Mouse (Mus musculus): Measurements from ENCODE around the gene Dock6.
"Not testable (repeated sequence)": the region's sequence is repeated elsewhere in the genome, so short reads cannot be mapped to it uniquely, and the experiment has no call there.

Gene Dock6

DNA sequence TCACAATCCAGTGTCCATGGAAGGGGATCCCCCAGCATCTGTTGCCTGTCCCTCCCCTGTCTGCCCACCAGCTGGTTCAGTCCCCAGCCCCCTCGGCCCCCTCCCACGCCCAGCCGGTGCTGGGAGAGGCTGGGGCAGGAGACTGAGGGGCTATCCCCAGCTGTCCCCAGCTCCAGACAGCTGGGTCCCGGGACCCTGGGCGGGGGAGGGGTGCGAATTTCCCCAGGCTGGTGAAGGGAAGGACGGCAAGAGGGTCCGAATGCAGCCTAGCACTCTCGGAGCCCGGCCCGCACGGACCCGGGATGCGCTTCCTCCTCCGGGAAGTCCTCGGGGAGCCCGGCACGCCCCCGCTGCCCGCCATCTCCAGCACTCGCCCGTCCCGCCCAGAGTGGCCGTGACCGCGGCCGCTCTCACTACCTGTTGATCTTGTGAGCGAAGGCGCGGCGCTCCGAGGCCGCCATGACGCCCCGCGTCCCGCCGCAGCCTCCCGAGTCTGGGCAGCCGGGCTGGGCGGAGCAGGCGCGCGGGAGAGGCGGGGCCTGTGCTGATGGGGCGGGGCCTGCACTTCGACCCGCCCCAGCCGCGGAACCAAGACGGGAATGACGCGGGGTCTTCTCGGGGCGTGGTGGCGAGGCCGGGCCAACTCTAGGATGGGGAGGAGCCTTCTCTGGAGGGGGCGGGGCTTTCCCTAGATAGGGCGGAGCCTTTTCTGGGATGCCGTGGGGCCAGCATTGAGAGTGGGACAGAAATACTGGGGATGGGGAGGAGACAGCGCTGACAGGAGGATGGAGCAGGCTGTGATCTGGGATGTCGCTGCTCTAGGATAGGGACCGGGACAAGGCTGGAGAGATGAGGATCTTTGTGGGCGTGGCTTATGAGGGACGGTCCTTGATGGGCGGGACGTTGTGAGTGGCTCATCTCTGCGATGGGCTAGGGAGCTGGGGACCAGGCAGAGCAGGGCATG, at the start of gene Dock6:
Gene Dock6, minus strand, starts transcription at position 508 of the 964 bp plus-strand sequence.
- DNase-seq, result peak; percentile 85 to 88

DNA sequence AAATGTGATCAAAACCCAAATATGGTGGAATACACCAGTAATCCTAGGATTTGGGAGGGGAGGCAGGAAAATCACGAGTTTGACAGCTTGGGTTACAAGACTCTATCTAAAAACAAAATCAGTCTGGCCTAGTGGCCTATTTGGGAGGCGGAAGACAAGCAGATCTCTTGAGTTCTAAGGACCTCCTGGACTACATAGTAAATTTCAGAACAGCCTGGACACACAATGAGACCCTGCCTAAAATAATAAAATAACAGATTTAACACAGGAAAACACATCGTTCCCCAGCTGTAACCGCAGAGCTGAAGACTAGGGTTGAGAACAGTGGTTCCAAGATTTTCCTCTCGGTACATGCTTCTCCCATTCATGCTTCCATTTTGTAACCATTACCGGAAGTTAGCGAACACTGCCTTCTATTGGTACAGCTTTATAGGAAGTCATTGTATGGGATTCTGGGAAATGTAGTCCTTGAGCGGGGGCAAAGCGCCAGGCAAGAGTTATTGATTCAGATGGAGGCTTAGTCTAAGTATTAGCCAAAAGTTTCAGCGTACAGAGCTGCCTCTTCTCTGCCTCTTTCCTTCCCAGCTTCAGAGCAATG, 48.9 kb upstream of the Dock6 start:
- DNase-seq, result peak; percentile 68 to 75

DNA sequence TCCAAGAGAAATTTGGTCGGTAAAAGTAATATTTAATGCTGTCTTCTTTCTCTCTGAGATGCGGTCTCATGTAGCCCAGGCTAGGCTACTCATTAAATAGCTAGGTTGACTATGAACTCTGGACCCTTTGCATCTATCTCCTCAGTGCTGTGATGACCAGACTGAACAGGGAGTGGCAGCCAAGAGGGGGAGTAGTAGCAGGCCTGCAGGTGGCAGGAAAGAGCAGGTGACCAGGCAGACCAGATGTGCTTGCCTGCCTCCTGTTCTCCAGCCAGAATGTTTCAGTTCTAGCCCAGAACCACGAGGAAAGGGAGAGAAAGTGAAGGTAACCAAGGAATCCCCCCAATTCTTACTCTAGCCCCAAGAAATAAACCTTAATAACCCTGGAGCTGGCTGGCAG, 36.8 kb upstream of the Dock6 start:
- no peak for DNase-seq

- no peak for DNase-seq
These were observed 24.2 kb upstream of the Dock6 start for GRCm38 (mm10) chr9:21876601-21877000.

- no peak for DNase-seq
These were observed 19.8 kb upstream of the Dock6 start for GRCm38 (mm10) chr9:21872204-21872603.

- DNase-seq, result peak; percentile 38 to 53
These were observed 18.6 kb upstream of the Dock6 start for GRCm38 (mm10) chr9:21870879-21871524.

DNA sequence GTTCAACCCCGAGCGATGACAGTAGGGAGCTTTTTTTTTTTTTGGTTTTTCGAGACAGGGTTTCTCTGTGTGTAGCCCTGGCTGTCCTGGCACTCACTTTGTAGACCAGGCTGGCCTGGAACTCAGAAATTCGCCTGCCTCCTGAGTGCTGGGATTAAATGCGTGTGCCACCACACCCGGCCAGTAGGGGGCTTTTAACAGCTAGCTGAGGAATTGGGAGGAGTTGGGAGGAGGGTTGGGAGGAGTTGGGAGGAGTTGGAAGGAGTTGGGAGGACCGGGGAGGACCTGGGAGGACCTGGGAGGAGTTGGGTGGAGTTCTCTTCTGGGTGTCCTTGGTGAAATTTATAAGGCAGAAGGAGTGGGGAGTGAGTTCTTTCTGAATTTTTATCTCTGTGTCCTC, 16.9 kb upstream of the Dock6 start:
- DNase-seq, result peak; percentile 70 to 77

DNA sequence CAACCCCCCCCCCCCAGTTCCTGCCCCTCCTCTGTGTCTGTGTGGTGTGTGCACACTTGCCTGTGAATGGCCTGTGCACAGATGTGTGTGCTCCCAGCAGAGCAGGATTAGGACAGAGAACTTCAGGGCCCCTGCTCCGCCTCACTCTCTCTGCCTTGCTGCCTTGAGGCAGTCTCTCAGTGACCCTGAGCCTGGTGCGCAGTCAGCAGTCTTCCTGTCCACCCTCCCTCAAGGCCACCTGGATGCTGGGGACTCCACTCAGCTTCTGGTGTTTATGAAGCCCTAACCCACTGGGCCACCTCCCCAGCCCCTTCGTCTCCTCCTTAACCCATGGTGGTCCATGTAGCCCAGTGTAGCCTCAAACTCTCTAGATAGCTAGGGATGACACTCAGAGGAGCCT, 15.3 kb upstream of the Dock6 start:
- DNase-seq, result no peak

GRCm38 (mm10) chr9:21866641-21867040, 14.2 kb upstream of the Dock6 start:
- DNase-seq, result peak; percentile 27 to 33

DNA sequence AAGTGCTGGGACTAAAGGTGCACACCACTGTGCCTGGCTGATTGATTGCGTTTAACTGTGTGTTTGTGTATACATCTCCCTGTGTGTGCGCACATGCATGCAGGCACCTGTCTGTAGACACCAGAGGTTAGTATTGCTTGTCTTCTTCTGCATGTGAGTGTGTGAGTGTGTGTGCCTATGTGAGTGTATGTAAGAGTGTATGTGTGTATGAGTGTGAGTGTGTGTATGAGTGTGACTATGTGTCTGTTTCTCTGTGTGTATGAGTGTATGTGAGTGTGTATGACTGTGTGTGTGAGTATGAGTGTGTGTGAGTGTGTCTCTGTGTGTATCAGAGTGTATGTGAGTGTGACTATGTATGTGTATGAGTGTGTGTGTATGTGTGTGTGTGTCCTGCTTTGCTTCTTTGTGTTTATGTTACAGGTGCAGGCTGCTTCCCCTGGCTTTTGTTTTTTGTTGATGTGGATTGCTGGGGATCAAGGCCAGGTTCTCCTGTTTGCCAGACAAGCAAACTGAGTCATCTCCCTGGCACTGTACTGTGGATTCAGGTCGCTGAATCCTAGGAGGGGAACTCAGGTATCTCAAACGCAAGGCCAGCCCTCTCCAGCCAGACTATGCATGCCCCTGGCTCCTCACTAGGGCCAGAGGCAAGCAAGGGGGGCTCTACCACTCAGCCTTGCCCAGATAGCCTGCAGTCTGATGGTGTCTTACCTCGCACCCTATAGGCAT, 13.4 kb upstream of the Dock6 start:
- no peak for DNase-seq

- DNase-seq, result no peak
These were observed 9.7 kb upstream of the Dock6 start for GRCm38 (mm10) chr9:21862181-21862580.

DNA sequence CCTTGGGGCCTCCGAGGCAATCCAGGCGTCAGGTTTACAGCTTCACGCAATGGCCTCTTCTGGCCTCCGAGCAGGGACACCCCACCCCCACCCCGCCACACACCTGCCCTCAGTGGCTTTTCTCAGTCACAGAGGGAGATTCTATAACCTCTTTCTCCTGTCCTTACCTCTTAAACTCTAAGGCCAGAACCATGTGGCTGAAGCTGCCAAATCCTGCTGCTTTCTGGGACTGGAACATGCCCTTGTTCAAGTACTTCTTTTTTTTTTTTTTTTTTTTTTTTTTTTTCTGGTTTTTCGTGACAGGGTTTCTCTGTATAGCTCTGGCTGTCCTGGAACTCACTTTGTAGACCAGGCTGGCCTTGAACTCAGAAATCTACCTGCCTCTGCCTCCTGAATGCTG, 7.9 kb upstream of the Dock6 start:
- not testable (repeated sequence) for DNase-seq

DNA sequence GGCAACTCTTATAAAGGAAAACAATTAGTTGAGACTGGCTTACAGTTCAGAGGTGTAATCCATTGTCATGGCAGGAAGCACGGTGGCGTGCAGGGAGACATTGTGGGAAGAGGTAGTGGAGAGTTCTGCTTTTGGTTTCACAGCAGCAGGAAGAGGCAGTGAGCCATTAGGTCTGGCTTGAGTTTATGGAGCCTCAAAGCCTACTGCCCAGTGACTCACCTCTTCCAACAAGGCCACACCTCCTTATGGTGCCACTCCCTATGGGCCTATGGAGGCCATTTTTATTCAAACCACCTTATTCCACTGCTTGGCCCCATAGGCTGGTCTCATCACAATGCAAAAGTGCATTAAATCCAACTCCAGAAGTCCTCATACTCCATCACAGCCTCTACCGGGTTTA, 7.2 kb upstream of the Dock6 start:
- no peak for DNase-seq

- peak; percentile 73 to 79 for DNase-seq
These were observed 5.6 kb upstream of the Dock6 start for GRCm38 (mm10) chr9:21858084-21858483.

GRCm38 (mm10) chr9:21857501-21857900, 5.1 kb upstream of the Dock6 start:
- no peak for DNase-seq

DNA sequence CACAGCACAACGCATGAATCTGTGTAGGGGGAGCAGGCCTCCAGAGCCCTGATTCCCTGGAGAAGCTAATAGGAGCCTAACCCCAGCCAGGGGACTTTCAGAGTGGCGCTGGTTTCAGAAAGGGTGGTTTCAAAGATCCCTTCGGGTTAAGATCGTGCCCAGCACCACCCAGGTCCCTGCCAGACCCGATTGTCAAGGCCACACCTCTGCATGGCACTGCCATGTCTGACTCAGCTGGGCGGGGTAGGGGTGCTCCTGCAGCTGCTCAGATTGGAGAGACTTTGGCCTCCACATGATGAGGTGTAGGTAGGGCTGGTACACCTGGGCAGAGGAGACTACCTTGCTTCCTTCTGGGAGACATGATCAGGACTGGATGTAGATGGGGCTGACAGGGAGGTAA, 2.5 kb upstream of the Dock6 start:
- DNase-seq, result no peak

- DNase-seq, result no peak
These were observed 1.5 kb upstream of the Dock6 start for GRCm38 (mm10) chr9:21853961-21854360.

DNA sequence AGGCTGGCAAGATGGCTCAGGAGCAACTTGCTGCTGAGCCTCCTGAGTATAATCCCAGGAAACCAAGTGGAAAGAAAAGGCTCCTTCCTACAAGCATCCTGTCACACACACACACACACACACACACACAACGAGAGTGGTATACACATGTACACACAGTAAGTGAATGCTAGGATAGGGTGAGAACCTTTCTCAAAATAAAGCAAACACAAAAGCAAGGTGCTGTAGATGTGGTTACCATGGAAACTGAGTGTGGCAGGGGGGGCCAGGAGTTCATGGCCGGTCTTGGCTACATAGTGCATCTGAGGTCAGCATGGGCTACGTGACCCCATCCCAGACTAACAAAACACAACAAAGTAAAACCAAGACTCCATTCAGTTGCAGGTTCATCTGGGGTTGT, 1.4 kb downstream of the Dock6 start:
- DNase-seq, result no peak

- no peak for DNase-seq
These were observed 2.5 kb downstream of the Dock6 start for GRCm38 (mm10) chr9:21849691-21850677.

DNA sequence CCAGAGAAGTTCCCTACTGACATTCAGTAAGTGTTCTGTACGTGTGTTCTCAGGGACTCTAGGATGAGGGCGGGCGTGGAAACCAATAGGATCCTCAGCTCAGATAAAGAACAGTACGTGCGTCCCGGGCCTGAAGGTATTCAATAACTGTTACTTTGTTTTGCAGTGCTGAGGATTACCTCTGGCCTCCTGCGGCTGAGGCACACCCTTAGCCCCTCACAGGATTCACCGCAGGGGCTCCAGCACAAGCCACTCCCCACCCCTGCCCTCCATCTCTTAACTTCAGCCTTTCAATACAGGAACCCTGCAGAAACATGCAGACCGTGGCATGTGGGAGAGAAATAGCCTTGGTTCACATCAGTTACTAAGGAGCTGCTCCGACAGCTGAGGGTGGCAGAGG, 4.5 kb downstream of the Dock6 start:
- no peak for DNase-seq

- peak in 1 of 2 experiments; percentile 41 for DNase-seq
These were observed 5.0 kb downstream of the Dock6 start for GRCm38 (mm10) chr9:21847425-21847824.

All from lung, adult 18-20 months (tissue).